Mouse (Mus musculus) MEL (cell line): ENCODE measurements around the gene Fbxl7. TPM values are rescaled to one million over a fixed set of nuclear protein-coding genes. Genes with fewer than 3 reads are reported as not detected.

ENCODE experiments used
- DNase-seq: peaks from one replicate; pipeline ENCODE4 v3.0.0; 2011; ENCODE audit warnings: low read depth, low spot score
- H3K27ac ChIP-seq: 2 replicates; pipeline ENCODE4 v1.5.1; 2012; ENCODE audit warnings: low read depth, mild to moderate bottlenecking, control low read depth, low read length, moderate library complexity; ENCODE audit not compliant: control insufficient read depth
- H3K27me3 ChIP-seq, 2 experiments: fragments of 150-350 bp in 1 of 2; sonication (generic) in 1 of 2; 2 replicates each; pipeline ENCODE4 v1.6.1; 2012; ENCODE audit warnings: low read length in 2 of 2, mild to moderate bottlenecking in 2 of 2, improper control_type of control experiment in 1 of 2, moderate library complexity in 1 of 2; ENCODE audit not compliant: insufficient read depth in 2 of 2, control insufficient read depth in 1 of 2
- H3K36me3 ChIP-seq, 2 experiments: 2 replicates each; pipeline ENCODE4 v1.6.1; 2012 to 2014; ENCODE audit warnings: low read length in 2 of 2, improper control_type of control experiment in 1 of 2, inconsistent platforms in 1 of 2, mild to moderate bottlenecking in 1 of 2; ENCODE audit not compliant: insufficient read depth in 2 of 2, control insufficient read depth in 1 of 2
- H3K4me1 ChIP-seq, 2 experiments: fragments of 150-350 bp in 1 of 2; sonication (generic) in 1 of 2; 2 replicates each; pipeline ENCODE4 v1.6.1; 2012; ENCODE audit warnings: low read length in 2 of 2, improper control_type of control experiment in 1 of 2, mild to moderate bottlenecking in 1 of 2; ENCODE audit not compliant: insufficient read depth in 2 of 2, control insufficient read depth in 1 of 2
- H3K4me3 ChIP-seq, 2 experiments: fragments of 150-350 bp in 1 of 2; sonication (generic) in 1 of 2; 2 replicates each; pipeline ENCODE4 v1.5.1; 2012; ENCODE audit warnings: low read depth in 2 of 2, low read length in 2 of 2, mild to moderate bottlenecking in 2 of 2, moderate library complexity in 2 of 2, control low read depth in 1 of 2, improper control_type of control experiment in 1 of 2; ENCODE audit not compliant: control insufficient read depth in 1 of 2, insufficient read depth in 1 of 2
- H3K79me2 ChIP-seq: 2 replicates; pipeline ENCODE4 v1.6.1; 2012; ENCODE audit warnings: mild to moderate bottlenecking, low read length, moderate library complexity; ENCODE audit not compliant: control insufficient read depth, poor library complexity, insufficient read depth
- H3K9ac ChIP-seq: 2 replicates; pipeline ENCODE4 v1.6.1; 2012; ENCODE audit warnings: low read depth, mild to moderate bottlenecking, control low read depth, low read length, moderate library complexity; ENCODE audit not compliant: control insufficient read depth, poor library complexity, severe bottlenecking
- H3K9me3 ChIP-seq: fragments of 150-350 bp; sonication (generic); replicated peaks from 2 replicates; pipeline ENCODE4 v1.6.1; 2012; ENCODE audit warnings: mild to moderate bottlenecking, low read length, improper control_type of control experiment, moderate library complexity; ENCODE audit not compliant: insufficient read depth
- BHLHE40 ChIP-seq: IDR thresholded peaks from 2 replicates; pipeline ENCODE4 v1.6.1; 2012; ENCODE audit warnings: low read depth, mild to moderate bottlenecking, inconsistent platforms, low read length, improper control_type of control experiment, borderline replicate concordance
- CHD1 ChIP-seq: IDR thresholded peaks from 2 replicates; pipeline ENCODE4 v1.6.1; 2012; ENCODE audit warnings: low read depth, mild to moderate bottlenecking, inconsistent platforms, low read length, improper control_type of control experiment
- CTCF ChIP-seq, 3 experiments: IDR thresholded peaks in 2 of 3; conservative IDR thresholded peaks in 1 of 3; 2 replicates each; pipeline ENCODE4 v1.5.1; 2011 to 2012; ENCODE audit warnings: low read length in 3 of 3, low read depth in 2 of 3, mild to moderate bottlenecking in 2 of 3, improper control_type of control experiment in 1 of 3, inconsistent platforms in 1 of 3, mixed read lengths in 1 of 3, moderate library complexity in 1 of 3; ENCODE audit not compliant: control insufficient read depth in 1 of 3, insufficient read depth in 1 of 3, poor library complexity in 1 of 3, severe bottlenecking in 1 of 3
- ELF1 ChIP-seq: IDR thresholded peaks from 2 replicates; pipeline ENCODE4 v1.6.1; 2014; ENCODE audit warnings: low read depth, mild to moderate bottlenecking, inconsistent platforms, low read length, improper control_type of control experiment, moderate library complexity
- GATA1 ChIP-seq: IDR thresholded peaks from 2 replicates; pipeline ENCODE4 v1.6.1; 2011; ENCODE audit warnings: low read depth, low read length, improper control_type of control experiment
- JUND ChIP-seq: IDR thresholded peaks from 2 replicates; pipeline ENCODE4 v1.6.1; 2011; ENCODE audit warnings: low read depth, mild to moderate bottlenecking, improper control_type of control experiment, low read length
- KAT2A ChIP-seq: conservative IDR thresholded peaks from 2 replicates; pipeline ENCODE4 v1.6.1; 2012; ENCODE audit warnings: low read depth, low read length, improper control_type of control experiment, inconsistent platforms
- MAX ChIP-seq: IDR thresholded peaks from 2 replicates; pipeline ENCODE4 v1.6.1; 2011; ENCODE audit warnings: low read length, improper control_type of control experiment
- MAZ ChIP-seq: IDR thresholded peaks from 2 replicates; pipeline ENCODE4 v1.6.1; 2012; ENCODE audit warnings: low read depth, mild to moderate bottlenecking, inconsistent platforms, low read length, improper control_type of control experiment
- MEF2A ChIP-seq: IDR thresholded peaks from 2 replicates; pipeline ENCODE4 v1.6.1; 2014; ENCODE audit warnings: low read depth, mild to moderate bottlenecking, inconsistent platforms, low read length, improper control_type of control experiment; ENCODE audit not compliant: poor library complexity, insufficient replicate concordance, severe bottlenecking; ENCODE audit errors: extremely low read depth
- MXI1 ChIP-seq: IDR thresholded peaks from 2 replicates; pipeline ENCODE4 v1.6.1; 2011; ENCODE audit warnings: mild to moderate bottlenecking, low read depth, low read length, improper control_type of control experiment
- MYC ChIP-seq: IDR thresholded peaks from 2 replicates; pipeline ENCODE4 v1.6.1; 2011; ENCODE audit warnings: low read depth, mild to moderate bottlenecking, low read length, improper control_type of control experiment, moderate library complexity
- NRF1 ChIP-seq: IDR thresholded peaks from 2 replicates; pipeline ENCODE4 v1.6.1; 2014; ENCODE audit warnings: low read depth, mild to moderate bottlenecking, inconsistent platforms, low read length, improper control_type of control experiment, moderate library complexity; ENCODE audit not compliant: poor library complexity, insufficient read depth, severe bottlenecking
- POLR2AphosphoS5 ChIP-seq: IDR thresholded peaks from 2 replicates; pipeline ENCODE4 v1.6.1; 2012; ENCODE audit warnings: low read depth, borderline replicate concordance, mild to moderate bottlenecking, inconsistent platforms, low read length, moderate library complexity, mixed read lengths
- RAD21 ChIP-seq: IDR thresholded peaks from 2 replicates; pipeline ENCODE4 v1.6.1; 2011; ENCODE audit warnings: mild to moderate bottlenecking, low read depth, low read length, improper control_type of control experiment
- SIN3A ChIP-seq: IDR thresholded peaks from 2 replicates; pipeline ENCODE4 v1.6.1; 2012; ENCODE audit warnings: low read length, improper control_type of control experiment, inconsistent platforms
- SMC3 ChIP-seq: IDR thresholded peaks from 2 replicates; pipeline ENCODE4 v1.6.1; 2011; ENCODE audit warnings: low read depth, low read length, improper control_type of control experiment
- TCF12 ChIP-seq: IDR thresholded peaks from 2 replicates; pipeline ENCODE4 v1.6.1; 2014; ENCODE audit warnings: low read depth, mild to moderate bottlenecking, inconsistent platforms, low read length, improper control_type of control experiment, moderate library complexity
- UBTF ChIP-seq: IDR thresholded peaks from 2 replicates; pipeline ENCODE4 v1.6.1; 2012; ENCODE audit warnings: low read depth, mild to moderate bottlenecking, inconsistent platforms, low read length, improper control_type of control experiment, moderate library complexity, borderline replicate concordance; ENCODE audit not compliant: insufficient read depth
- ZKSCAN1 ChIP-seq: IDR thresholded peaks from 2 replicates; pipeline ENCODE4 v1.6.1; 2012; ENCODE audit warnings: low read depth, mild to moderate bottlenecking, inconsistent platforms, low read length, improper control_type of control experiment, moderate library complexity
- polyA plus RNA-seq, 2 experiments: library from polyadenylated mRNA; stranded (reverse) in 1 of 2; unstranded in 1 of 2; fragments of >175 nt in 1 of 2; fragments of >200 nt in 1 of 2; gene quantifications; 2 replicates each; pipeline versions ENCODE4 v1.2.1 to v1.2.4; 2012; ENCODE audit warnings: low replicate concordance in 2 of 2, low read depth in 1 of 2; ENCODE audit not compliant: insufficient read length in 2 of 2, insufficient read depth in 1 of 2, missing spikeins in 1 of 2
- total RNA-seq: library from RNA; depleted of rRNA; stranded (reverse); fragments of 300-350 nt; gene quantifications from 2 replicates; pipeline ENCODE4 v1.2.3, GENCODE M21; 2012

The Fbxl7 gene
- total and polyA plus RNA-seq, 3 experiments: not detected

GRCm38 (mm10) chr15:26812856-26813255 lies 82.5 kb downstream of the Fbxl7 start:
- Histone ChIP-seq H3K4me3 (no peak overlapping the region), H3K79me2 (no peaks in the 10 kb centered on the region), H3K9ac (no peak overlapping the region), H3K27ac (no peak overlapping the region), H3K36me3 (no peaks in the 10 kb centered on the region), H3K9me3 (no peaks in the 10 kb centered on the region), H3K4me1 (no peaks in the 10 kb centered on the region), H3K27me3 (no peaks in the 10 kb centered on the region; a peak in 1 of 4 replicates)
- TF ChIP-seq KAT2A (no peak), UBTF (no peak), BHLHE40 (no peak), ZKSCAN1 (no peak)
- DNase-seq: no peak

GRCm38 (mm10) chr15:26809569-26809968 lies 85.8 kb downstream of the Fbxl7 start:
- no peak overlapping the region for H3K27ac ChIP-seq
- TF ChIP-seq MAZ (no peak), POLR2AphosphoS5 (no peak), MAX (no peak), RAD21 (no peak)
- H3K79me2 ChIP-seq: no peaks in the 10 kb centered on the region
- H3K36me3 ChIP-seq: no peaks in the 10 kb centered on the region
- DNase-seq: no peak
- H3K4me3 ChIP-seq: no peak overlapping the region
- no peak overlapping the region for H3K9ac ChIP-seq
- no peaks in the 10 kb centered on the region; a peak in 1 of 4 replicates for H3K27me3 ChIP-seq
- H3K4me1 ChIP-seq: no peaks in the 10 kb centered on the region
- H3K9me3 ChIP-seq: no peaks in the 10 kb centered on the region

GRCm38 (mm10) chr15:26804046-26804445 lies 91.3 kb downstream of the Fbxl7 start:
- H3K27me3 ChIP-seq: no peaks in the 10 kb centered on the region
- no peaks in the 10 kb centered on the region for H3K4me1 ChIP-seq
- no peaks in the 10 kb centered on the region for H3K36me3 ChIP-seq
- no peak overlapping the region for H3K27ac ChIP-seq
- H3K79me2 ChIP-seq: no peaks in the 10 kb centered on the region
- TF ChIP-seq MEF2A (no peak), JUND (no peak), CTCF (IDR thresholded peaks at IDR 0.05 in 2 of 3, conservative IDR thresholded peaks at IDR 0.05 in 1 of 3; ENCODE audit: control insufficient read depth in 1 of 3, insufficient read depth in 1 of 3, low read depth in 2 of 3, low read length in 3 of 3, poor library complexity in 1 of 3, severe bottlenecking in 1 of 3) (no peak), ELF1 (no peak), SMC3 (no peak), CHD1 (no peak), GATA1 (no peak), RAD21 (no peak), TCF12 (no peak), MXI1 (no peak), NRF1 (no peak), MYC (no peak), SIN3A (no peak), KAT2A (no peak)
- no peak for DNase-seq
- no peaks in the 10 kb centered on the region for H3K9me3 ChIP-seq
- H3K9ac ChIP-seq: no peak overlapping the region
- no peak overlapping the region for H3K4me3 ChIP-seq
